Mouse (Mus musculus) cerebellum, postnatal 14 days (tissue): ENCODE measurements around the gene Olfr171.
"Not testable (repeated sequence)": the region's sequence is repeated elsewhere in the genome, so short reads cannot be mapped to it uniquely, and the experiment has no call there.

ENCODE experiments used
- DNase-seq, 2 experiments: peaks; one replicate each; pipeline ENCODE4 v3.0.0; 2021; ENCODE audit warnings: mixed read lengths in 2 of 2

Gene Olfr171

DNA sequence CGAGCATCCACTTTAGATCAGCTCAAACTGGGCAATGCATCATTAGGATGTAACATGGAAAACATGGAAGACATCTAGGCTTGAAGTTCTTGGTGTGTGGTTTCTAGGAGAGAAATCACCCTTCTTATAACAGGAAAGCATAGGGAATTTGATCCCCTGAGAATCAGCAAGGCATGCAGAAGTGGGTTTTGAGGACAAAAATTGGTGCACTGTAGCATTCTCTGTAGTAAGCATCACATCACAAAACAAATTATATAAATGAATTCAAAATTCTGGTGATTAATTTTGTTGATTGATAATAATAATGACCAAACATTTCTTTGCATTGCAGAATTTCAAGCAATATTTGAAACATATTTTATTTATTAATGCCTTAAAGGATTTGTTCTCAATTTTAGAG, at the start of gene Olfr171:
Gene Olfr171 (minus strand): TSS at position 101 of the 400 bp plus-strand sequence.
- DNase-seq: no peak

GRCm38 (mm10) chr16:19670768-19671357, 41.1 kb upstream of the Olfr171 start:
- DNase-seq: no peak

DNA sequence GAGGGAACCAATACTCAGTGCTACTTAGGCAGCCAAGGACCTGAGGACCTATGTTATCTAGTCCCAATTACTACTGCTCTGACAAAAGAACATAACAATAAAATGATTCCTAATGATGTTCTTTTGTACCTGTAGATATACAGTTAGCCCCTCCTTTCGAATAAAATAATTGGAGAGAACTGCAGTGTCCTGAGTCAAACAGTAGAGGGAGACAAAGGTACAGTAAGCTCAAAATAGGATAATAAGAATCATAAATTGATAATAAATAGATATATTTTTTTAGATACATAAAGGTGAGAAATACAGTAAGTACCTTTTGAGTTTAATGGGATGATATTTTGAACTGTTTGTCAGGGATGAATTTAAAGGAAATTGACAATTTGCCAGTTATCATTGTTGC, 36.6 kb upstream of the Olfr171 start:
- DNase-seq: no peak

GRCm38 (mm10) chr16:19611782-19612181, 17.9 kb downstream of the Olfr171 start, which contains the start of gene Olfr170:
TSS of gene Olfr170 (minus strand) at chr16:19611882.
- DNase-seq: not testable (repeated sequence)

GRCm38 (mm10) chr16:19603166-19603565, 26.6 kb downstream of the Olfr171 start:
- no peak for DNase-seq
